Mouse (Mus musculus) liver, adult 2 months (tissue): ENCODE data around the gene Col18a1. TPM values are rescaled to one million over a fixed set of nuclear protein-coding genes. Genes with fewer than 3 reads are reported as not detected.
A peak's percentile ranks its signal among the peaks of the same experiment; 100 is the strongest.

Source experiments
- DNase-seq: peaks from one replicate; pipeline ENCODE4 v3.0.0-alpha.2; 2011; ENCODE audit warnings: low read depth, low spot score; ENCODE audit errors: extremely low read depth
- H3K27ac ChIP-seq: fragments of 200-500 bp; replicated peaks from 2 replicates; pipeline ENCODE4 v1.5.1; 2012; ENCODE audit warnings: low read depth, mild to moderate bottlenecking, control low read depth, inconsistent platforms, low read length; ENCODE audit not compliant: insufficient read depth
- H3K27me3 ChIP-seq: fragments of 200-500 bp; 2 replicates; pipeline ENCODE4 v1.6.1; 2012; ENCODE audit warnings: mild to moderate bottlenecking, moderate library complexity, low read length, inconsistent platforms; ENCODE audit not compliant: control insufficient read depth, insufficient read depth
- H3K36me3 ChIP-seq: fragments of 200-500 bp; 2 replicates; pipeline ENCODE4 v1.6.1; 2012; ENCODE audit warnings: low read length, inconsistent platforms; ENCODE audit not compliant: control insufficient read depth, insufficient read depth
- H3K4me1 ChIP-seq: fragments of 200-500 bp; 2 replicates; pipeline ENCODE4 v1.6.1; 2011; ENCODE audit warnings: low read length; ENCODE audit not compliant: control insufficient read depth, insufficient read depth
- H3K4me3 ChIP-seq: fragments of 200-500 bp; 2 replicates; pipeline ENCODE4 v1.5.1; 2011; ENCODE audit warnings: low read depth, mild to moderate bottlenecking, control low read depth, low read length, moderate library complexity; ENCODE audit not compliant: insufficient read depth
- H3K79me2 ChIP-seq: fragments of 200-500 bp; 2 replicates; pipeline ENCODE4 v1.6.1; 2012; ENCODE audit warnings: inconsistent platforms, mild to moderate bottlenecking, low read length, moderate library complexity; ENCODE audit not compliant: control insufficient read depth, insufficient read depth
- H3K9ac ChIP-seq: fragments of 200-500 bp; 2 replicates; pipeline ENCODE4 v1.6.1; 2012; ENCODE audit warnings: low read depth, mild to moderate bottlenecking, control low read depth, inconsistent platforms, low read length
- CTCF ChIP-seq: fragments of 200-500 bp; IDR thresholded peaks from 2 replicates; pipeline ENCODE4 v1.5.1; 2011; ENCODE audit warnings: low read depth, low read length, control low read depth
- POLR2A ChIP-seq: fragments of 200-500 bp; IDR thresholded peaks from 2 replicates; pipeline ENCODE4 v1.6.1; 2011; ENCODE audit warnings: low read length, control low read depth; ENCODE audit not compliant: insufficient read depth; ENCODE audit errors: extremely low read depth
- WGBS: fragments of 180-500 bp; shearing (Covaris S2); methylation state at CpG from one replicate; pipeline ENCODE4 v1.1.7; 2018; 5-methylcytosine and 5-hydroxymethylcytosine counted together
- polyA plus RNA-seq: library from polyadenylated mRNA; depleted of rRNA; stranded (reverse); fragments of >200 nt; gene quantifications from 2 replicates; pipeline ENCODE4 v1.2.3, GENCODE M21; 2012
- total RNA-seq: library from RNA; depleted of rRNA; stranded (reverse); fragments of >200 nt; gene quantifications from 2 replicates; pipeline ENCODE4 v1.2.3, GENCODE M21; 2014

Gene Col18a1
- total and polyA plus RNA-seq, 2 experiments = 260 to 452 TPM

DNA sequence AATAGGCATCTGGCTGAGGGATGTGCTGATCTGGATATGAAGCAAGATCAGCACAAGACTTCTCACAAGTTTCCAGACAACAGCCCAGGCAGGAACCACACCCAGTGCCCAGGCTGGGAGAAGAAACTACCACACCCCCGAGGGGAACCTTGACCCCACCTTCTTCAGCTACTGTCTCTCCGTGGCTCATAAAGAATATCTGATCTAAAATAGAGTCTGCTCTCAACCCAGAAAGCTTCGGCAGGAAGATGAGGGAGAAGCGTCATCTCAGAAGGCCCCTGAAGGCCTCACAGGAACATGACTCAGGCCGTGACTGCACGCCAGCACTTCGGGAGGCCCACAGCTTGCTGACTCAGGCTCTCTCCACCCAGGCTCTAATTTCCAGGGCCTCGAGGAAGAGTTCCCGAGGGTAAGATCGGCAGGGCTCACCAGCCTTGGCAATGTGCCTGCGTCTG lies 44.8 kb upstream of the Col18a1 start:
- no peak overlapping the region for H3K9ac ChIP-seq
- H3K36me3 ChIP-seq = no peaks in the 10 kb centered on the region
- H3K27ac ChIP-seq = peak overlapping the region; percentile 43; the same call in 1 of the 2 replicates
- H3K79me2 ChIP-seq = no peaks in the 10 kb centered on the region
- TF ChIP-seq CTCF (no peak), POLR2A (no peak)
- peak; percentile 3 for DNase-seq
- no peak overlapping the region for H3K4me3 ChIP-seq
- WGBS = 70% methylated on average over 11 of the region's 11 CpGs
- H3K27me3 ChIP-seq = no peaks in the 10 kb centered on the region
- peaks cover 7% of the 10 kb centered on the region; the same call in 1 of the 2 replicates for H3K4me1 ChIP-seq

DNA sequence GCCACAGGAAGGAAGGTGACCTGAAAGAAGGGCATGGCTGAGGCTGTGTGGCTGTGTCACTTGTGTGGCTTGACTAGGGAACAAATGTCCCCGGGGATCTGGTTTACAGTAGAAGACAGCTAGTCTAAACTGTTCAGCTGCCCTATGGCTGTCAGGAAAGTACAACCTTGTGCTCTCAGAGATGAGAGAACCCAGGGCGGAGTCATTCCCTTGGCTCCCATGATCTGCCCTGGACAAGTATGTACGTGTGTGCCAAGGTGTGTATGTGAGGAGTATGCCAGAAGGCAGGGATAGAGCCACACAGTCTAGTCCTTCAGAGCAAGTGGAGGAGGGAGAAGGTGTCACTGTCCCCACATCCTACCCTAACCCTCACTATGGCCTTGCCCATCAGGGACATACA lies 44.3 kb upstream of the Col18a1 start:
- Histone ChIP-seq H3K36me3 (no peaks in the 10 kb centered on the region), H3K79me2 (no peaks in the 10 kb centered on the region), H3K4me1 (peaks cover 7% of the 10 kb centered on the region; the same call in 1 of the 2 replicates), H3K27ac (no peak overlapping the region), H3K27me3 (no peaks in the 10 kb centered on the region), H3K9ac (no peak overlapping the region), H3K4me3 (no peak overlapping the region)
- TF ChIP-seq CTCF (no peak), POLR2A (no peak)
- no peak for DNase-seq
- WGBS = 94% methylated on average over 3 of the region's 3 CpGs

DNA sequence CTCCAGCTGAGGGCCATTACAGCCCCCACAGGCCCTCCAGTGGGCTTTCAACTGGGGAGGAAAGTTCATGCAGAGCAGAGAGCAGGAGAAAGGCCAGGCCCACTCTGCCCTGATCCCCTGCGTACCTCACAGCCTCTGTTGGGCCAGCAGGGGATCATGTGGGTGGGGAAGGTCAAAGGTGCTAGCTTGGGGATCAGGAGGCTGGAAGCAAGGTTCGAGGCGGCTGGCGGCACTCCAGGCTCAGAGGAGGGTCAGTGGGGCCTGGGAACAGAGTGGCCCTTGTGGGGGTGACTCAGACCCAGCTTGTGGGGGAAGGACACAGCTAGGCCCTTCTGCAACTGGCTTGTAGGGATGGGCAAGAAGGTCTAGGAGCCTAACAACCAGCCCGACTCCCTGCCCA lies 42.9 kb upstream of the Col18a1 start:
- H3K27me3 ChIP-seq = no peaks in the 10 kb centered on the region
- peaks cover 7% of the 10 kb centered on the region; the same call in 1 of the 2 replicates for H3K4me1 ChIP-seq
- no peak for DNase-seq
- H3K36me3 ChIP-seq = no peaks in the 10 kb centered on the region
- H3K9ac ChIP-seq = no peak overlapping the region
- TF ChIP-seq POLR2A = no peak
- no peak for TF ChIP-seq CTCF
- H3K79me2 ChIP-seq = no peaks in the 10 kb centered on the region
- no peak overlapping the region for H3K4me3 ChIP-seq
- H3K27ac ChIP-seq = no peak overlapping the region
- WGBS = 73% methylated on average over 5 of the region's 5 CpGs

DNA sequence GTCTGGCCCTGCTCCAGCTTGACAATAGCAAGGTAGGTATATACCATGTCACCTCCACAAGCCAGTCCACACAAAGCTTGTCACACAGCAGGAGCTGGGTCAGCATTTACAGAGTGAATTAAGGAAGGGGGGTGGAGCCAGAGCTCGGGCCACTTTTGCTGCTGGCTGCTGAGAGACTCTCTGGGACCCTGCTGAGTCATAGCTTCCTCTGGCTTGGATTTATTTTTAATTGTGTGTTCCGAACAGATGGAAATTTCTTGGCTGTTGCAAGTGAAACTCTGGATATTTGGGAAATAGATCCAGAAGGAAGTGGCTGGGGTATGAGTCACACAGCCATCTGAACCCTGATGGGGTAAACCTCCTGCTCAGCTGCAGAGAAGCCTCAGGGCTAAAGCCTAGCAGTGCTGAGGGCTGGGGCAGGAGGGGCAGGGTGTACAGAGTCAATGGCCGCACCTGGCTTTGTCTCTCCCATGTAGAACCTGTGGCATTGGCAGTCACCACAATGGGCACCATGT lies 40.3 kb upstream of the Col18a1 start:
- H3K9ac ChIP-seq = no peak overlapping the region

DNA sequence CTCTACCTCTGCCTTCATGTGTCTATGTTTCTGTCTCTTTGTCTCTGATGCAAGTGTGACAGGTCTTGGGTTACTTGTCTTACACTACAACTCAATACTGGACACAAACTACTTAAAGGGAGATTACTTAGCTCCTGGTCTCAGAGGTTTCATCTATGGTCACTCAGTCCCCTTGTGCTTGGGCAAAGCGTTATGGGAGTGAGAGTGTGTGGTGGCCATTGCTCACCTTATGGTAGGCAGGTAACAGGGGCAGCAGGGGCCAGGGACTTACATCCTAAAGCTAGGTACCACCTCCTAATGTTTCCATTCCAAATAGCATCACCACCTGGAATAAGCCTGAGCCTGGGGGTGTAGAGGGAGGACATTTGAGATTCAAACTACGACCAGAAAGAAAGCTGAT lies 39.8 kb upstream of the Col18a1 start:
- H3K36me3 ChIP-seq = no peaks in the 10 kb centered on the region
- H3K4me1 ChIP-seq = peaks cover 7% of the 10 kb centered on the region; the same call in 1 of the 2 replicates
- peak overlapping the region; percentile 14; the same call in 1 of the 2 replicates for H3K27ac ChIP-seq
- no peak overlapping the region for H3K4me3 ChIP-seq
- no peak overlapping the region for H3K9ac ChIP-seq
- WGBS = 90% methylated on average over 2 of the region's 2 CpGs
- DNase-seq = no peak
- no peaks in the 10 kb centered on the region for H3K27me3 ChIP-seq
- TF ChIP-seq POLR2A = no peak
- no peak for TF ChIP-seq CTCF
- no peaks in the 10 kb centered on the region for H3K79me2 ChIP-seq

More for the DNA sequence above, 40.3 kb upstream of the Col18a1 start:
- Histone ChIP-seq H3K79me2 (no peaks in the 10 kb centered on the region), H3K36me3 (no peaks in the 10 kb centered on the region), H3K4me1 (peaks cover 7% of the 10 kb centered on the region; the same call in 1 of the 2 replicates), H3K27ac (peak overlapping the region; percentile 54), H3K4me3 (no peak overlapping the region), H3K27me3 (no peaks in the 10 kb centered on the region)
- TF ChIP-seq CTCF (no peak), POLR2A (no peak)
- peak; percentile 45 for DNase-seq
- WGBS = 60% methylated on average over 3 of the region's 3 CpGs

DNA sequence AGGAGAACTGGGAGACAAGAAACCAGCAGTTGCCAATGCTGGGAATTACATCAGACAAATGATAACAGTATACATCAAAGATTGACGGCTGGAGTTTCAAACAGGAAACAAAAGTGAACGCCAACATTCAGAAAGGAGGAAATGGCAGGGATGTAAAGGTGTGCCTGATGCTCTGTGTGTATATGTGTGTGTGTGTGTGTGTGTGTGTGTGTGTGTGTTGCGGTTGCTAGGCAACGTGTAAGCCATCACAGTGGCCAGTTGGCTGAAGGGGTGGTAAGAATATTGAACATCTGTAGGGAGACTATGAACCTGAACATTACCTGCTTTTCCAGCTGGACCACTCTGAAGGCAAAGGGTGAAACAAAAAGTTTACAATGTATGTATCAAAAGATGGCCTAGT lies 37.6 kb upstream of the Col18a1 start:
- no peak overlapping the region for H3K4me3 ChIP-seq
- no peaks in the 10 kb centered on the region for H3K36me3 ChIP-seq
- H3K79me2 ChIP-seq = no peaks in the 10 kb centered on the region
- H3K27ac ChIP-seq = no peak overlapping the region
- H3K27me3 ChIP-seq = no peaks in the 10 kb centered on the region
- no peak overlapping the region for H3K9ac ChIP-seq
- H3K4me1 ChIP-seq = peaks cover 4% of the 10 kb centered on the region; the same call in 1 of the 2 replicates
- TF ChIP-seq CTCF (no peak), POLR2A (no peak)
- DNase-seq = no peak
- WGBS = 82% methylated on average over 4 of the region's 4 CpGs
